Mouse (Mus musculus) kidney, adult 2 months (tissue): Measurements from ENCODE around the gene Cfdp1.

Experiments
- CTCF ChIP-seq: fragments of 200-500 bp; conservative IDR thresholded peaks from 2 replicates; pipeline ENCODE4 v1.5.1; 2011; ENCODE audit warnings: low read depth, mild to moderate bottlenecking, control low read depth, low read length, moderate library complexity, mixed read lengths; ENCODE audit not compliant: insufficient read depth, insufficient read length
- POLR2A ChIP-seq: fragments of 200-500 bp; IDR thresholded peaks from one replicate; pipeline ENCODE4 v1.6.1; 2011; ENCODE audit warnings: low read depth, low read length, control low read depth

GRCm38 (mm10) chr8:111812835-111813234 lies 41.3 kb downstream of the Cfdp1 start:
- no peak for TF ChIP-seq CTCF
- no peak for TF ChIP-seq POLR2A
